Mouse (Mus musculus): ENCODE measurements around the gene Gnptg.

DNA sequence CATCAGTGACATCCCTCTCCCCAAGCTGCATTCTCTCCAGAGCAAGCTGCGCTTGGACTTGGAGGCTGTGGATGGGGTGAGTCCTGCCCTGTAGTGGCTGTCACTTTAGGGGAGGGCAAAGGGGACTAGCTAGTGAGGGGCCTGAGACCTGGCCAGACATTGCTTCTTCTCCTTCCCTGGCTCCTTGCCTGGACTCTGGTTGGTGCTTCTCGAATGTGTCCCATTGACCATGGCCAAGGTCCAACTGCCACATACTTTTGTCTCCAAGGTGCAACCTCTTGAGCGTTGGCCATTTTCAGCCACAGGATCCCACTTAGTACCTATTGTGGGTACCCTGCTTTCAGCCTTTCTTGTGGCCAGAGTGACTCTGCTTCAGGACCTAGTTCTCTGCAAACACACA, 9.2 kb downstream of the Gnptg start:
- TF ChIP-seq USF2 (IDR thresholded peaks at IDR 0.05; ENCODE audit: borderline replicate concordance in 1 of 2, insufficient read depth in 1 of 2, low read depth in 1 of 2, low read length in 2 of 2) (no peak), ZC3H11A (IDR thresholded peaks at IDR 0.05; ENCODE audit: low read depth, low read length) (no peak), CTCF (IDR thresholded peaks at IDR 0.05 in 2 of 3, conservative IDR thresholded peaks at IDR 0.05 in 1 of 3; ENCODE audit: control insufficient read depth in 1 of 3, insufficient read depth in 1 of 3, low read depth in 2 of 3, low read length in 3 of 3, poor library complexity in 1 of 3, severe bottlenecking in 1 of 3) (no peak), POLR2A (IDR thresholded peaks at IDR 0.05; ENCODE audit: control insufficient read depth in 1 of 2, insufficient read depth in 1 of 2, low read depth in 1 of 2, low read length in 2 of 2, poor library complexity in 1 of 2) (no peak), SIN3A (IDR thresholded peaks at IDR 0.05; ENCODE audit: low read length) (no peak), EP300 (IDR thresholded peaks at IDR 0.05; ENCODE audit: low read depth in 1 of 2, low read length in 2 of 2) (no peak), SMC3 (IDR thresholded peaks at IDR 0.05; ENCODE audit: low read depth, low read length) (no peak), BHLHE40 (IDR thresholded peaks at IDR 0.05; ENCODE audit: borderline replicate concordance, low read depth, low read length) (no peak), POLR2AphosphoS2 (IDR thresholded peaks at IDR 0.05; ENCODE audit: low read length) (no peak), MAZ (IDR thresholded peaks at IDR 0.05; ENCODE audit: low read depth, low read length) (no peak)
